ENCODE assay signal across 10 mouse cellular contexts in genomic region chr19:32271455-32272200, GRCm38 (mm10).
DNase-seq lines count a peak whose midpoint lies in the region; ATAC-seq and TF ChIP-seq lines count a peak whose summit lies in the region.
"Had no signal": no experiment of that assay in that cellular context is flagged by ENCODE, and none has a peak within 500 bp of the region (broad histone marks: within the 10 kb centered on the region; RNA-seq: fewer than 3 reads in every experiment).

No protein-coding gene starts in this region.

- H3K36me3 ChIP-seq in thymus, adult 2 months (ENCODE audit: control insufficient read depth, insufficient read depth, low read length), result no peaks in the 10 kb centered on the region

- intact Hi-C loops in gastrocnemius, adult 2 months (cut with DNase I), result no loop called here

- no peak for TF ChIP-seq POLR2A in thymus, adult 2 months (IDR thresholded peaks at IDR 0.05; ENCODE audit: control insufficient read depth, extremely low read depth, insufficient read depth, low read length, poor library complexity)

- no peak overlapping the region for H3K4me3 ChIP-seq in gastrocnemius, adult 2 months
- H3K4me3 ChIP-seq in thymus, adult 2 months (ENCODE audit: control insufficient read depth, insufficient read depth, low read length), result no peak overlapping the region

- 63% methylated on average over 11 of the region's 11 CpGs for WGBS in thymus, adult 2 months

- no peak for DNase-seq in gastrocnemius, adult 2 months
- DNase-seq in gastrocnemius, postnatal 4 days (ENCODE audit: low spot score in 2 of 2), result no peak
- DNase-seq in thymus, adult 2 months, result no peak
- DNase-seq in thymus, postnatal 36 days, result no peak
- DNase-seq in spleen, postnatal 10 days (ENCODE audit: low spot score in 2 of 2), result peak; percentile 57 to 61
- no peak for DNase-seq in kidney, postnatal 25 days
- DNase-seq in cerebellum, adult 9-10 months, result no peak
- DNase-seq: lung, postnatal 10 days had no signal

- no peaks in the 10 kb centered on the region for H3K27me3 ChIP-seq in thymus, adult 2 months (ENCODE audit: control insufficient read depth, insufficient read depth, low read length)

- H3K27ac ChIP-seq in gastrocnemius, adult 2 months, result peak overlapping the region; percentile 32; the same call in 1 of the 2 replicates
- 0 out of 2 replicates have a peak overlapping the region, but pooled peaks have one; percentile 2 for H3K27ac ChIP-seq in thymus, adult 2 months (ENCODE audit: control insufficient read depth, insufficient read depth, low read length)
- H3K27ac ChIP-seq: hindbrain, postnatal 0 days had no signal

- peak; percentile 29 for ATAC-seq in inflammation-experienced regulatory T-cells, adult 6 months
- ATAC-seq: hindbrain, postnatal 0 days had no signal

- H3K4me1 ChIP-seq in thymus, adult 2 months (replicated peaks; ENCODE audit: control insufficient read depth, insufficient read depth, low read length), result peaks cover 58% of the 10 kb centered on the region

- TF ChIP-seq CTCF in gastrocnemius, adult 2 months (IDR thresholded peaks at IDR 0.05), result no peak
- no peak for TF ChIP-seq CTCF in thymus, adult 2 months (IDR thresholded peaks at IDR 0.05; ENCODE audit: borderline replicate concordance, control insufficient read depth, extremely low read depth, insufficient read depth, low read length, poor library complexity)

Comparison
In these comparisons a context has a peak if more than half of its experiments do, and no peak if none do; other contexts are left out.
1. DNase-seq: peak in spleen, postnatal 10 days (2 of 2); none in gastrocnemius, adult 2 months (single experiment), gastrocnemius, postnatal 4 days (0 of 2), thymus, adult 2 months (single experiment), thymus, postnatal 36 days (0 of 2), kidney, postnatal 25 days (0 of 2) and cerebellum, adult 9-10 months (single experiment).